ENCODE assay signal across 24 mouse cellular contexts in genomic region chr3:85205911-85206310, GRCm38 (mm10).
DNase-seq lines count a peak whose midpoint lies in the region; TF ChIP-seq lines count a peak whose summit lies in the region.
"Had no signal": no experiment of that assay in that cellular context is flagged by ENCODE, and none has a peak within 500 bp of the region (broad histone marks: within the 10 kb centered on the region; RNA-seq: fewer than 3 reads in every experiment).

No protein-coding gene starts in this region.

- H3K4me3 ChIP-seq in gastrocnemius, adult 2 months, result no peak overlapping the region
- no peak overlapping the region for H3K4me3 ChIP-seq in layer of hippocampus, adult 2 months
- no peak overlapping the region for H3K4me3 ChIP-seq in cortical plate, adult 2 months (ENCODE audit: insufficient read depth, low read length)
- H3K4me3 ChIP-seq: embryonic facial prominence, embryonic 10.5 days; embryonic facial prominence, embryonic 13.5 days; erythroblast, embryonic 14.5 days; forebrain, embryonic 12.5 days; forebrain, embryonic 15.5 days; heart, embryonic 12.5 days; heart, embryonic 15.5 days had no signal

- TF ChIP-seq CTCF in gastrocnemius, adult 2 months (IDR thresholded peaks at IDR 0.05), result no peak
- TF ChIP-seq CTCF in layer of hippocampus, adult 2 months (conservative IDR thresholded peaks at IDR 0.05), result no peak
- no peak for TF ChIP-seq CTCF in cortical plate, adult 2 months (IDR thresholded peaks at IDR 0.05; ENCODE audit: extremely low read depth, insufficient read depth, low read length)

- peak overlapping the region; percentile 40; the same call in 1 of the 2 replicates for H3K27ac ChIP-seq in gastrocnemius, adult 2 months
- H3K27ac ChIP-seq in layer of hippocampus, adult 2 months, result peak overlapping the region; percentile 79
- H3K27ac ChIP-seq in cortical plate, adult 2 months (ENCODE audit: insufficient read depth, low read length), result peak overlapping the region; percentile 41
- H3K27ac ChIP-seq: embryonic facial prominence, embryonic 10.5 days; embryonic facial prominence, embryonic 13.5 days; forebrain, embryonic 12.5 days; forebrain, embryonic 15.5 days; heart, embryonic 15.5 days; hindbrain, embryonic 14.5 days; hindbrain, postnatal 0 days had no signal

- TF ChIP-seq POLR2A in cortical plate, adult 2 months (IDR thresholded peaks at IDR 0.05; ENCODE audit: extremely low read depth, insufficient read depth, low read length), result no peak

- intact Hi-C loops in gastrocnemius, adult 2 months (cut with DNase I), result no loop called here

- peaks cover 4% of the 10 kb centered on the region for H3K4me1 ChIP-seq in cortical plate, adult 2 months (ENCODE audit: control insufficient read depth, insufficient read depth, low read length)
- H3K4me1 ChIP-seq: embryonic facial prominence, embryonic 13.5 days; forebrain, embryonic 12.5 days; heart, embryonic 15.5 days had no signal

- peak; percentile 57 for DNase-seq in gastrocnemius, adult 2 months
- no peak for DNase-seq in gastrocnemius, postnatal 4 days (ENCODE audit: low spot score in 2 of 2)
- no peak for DNase-seq in layer of hippocampus, adult 2 months (ENCODE audit: low spot score in 2 of 2)
- no peak for DNase-seq in layer of hippocampus, postnatal 14 days (ENCODE audit: low spot score in 2 of 2)
- peak; percentile 34 for DNase-seq in skeletal muscle tissue, adult 2 months (ENCODE audit: low read depth, low spot score)
- DNase-seq in adrenal gland, postnatal 36 days, result no peak
- DNase-seq: adrenal gland, adult 8-10 months; adrenal gland, postnatal 25 days; cerebellum, adult 18-20 months; cerebellum, adult 9-11 months; cerebellum, postnatal 25 days; embryo, embryonic 11 days; heart, postnatal 36 days; kidney, adult 18-20 months had no signal

Comparison
In these comparisons a context has a peak if more than half of its experiments do, and no peak if none do; other contexts are left out.
1. DNase-seq: peak in gastrocnemius, adult 2 months (single experiment) and skeletal muscle tissue, adult 2 months (single experiment); none in gastrocnemius, postnatal 4 days (0 of 2), layer of hippocampus, adult 2 months (0 of 2), layer of hippocampus, postnatal 14 days (0 of 2) and adrenal gland, postnatal 36 days (0 of 2).
2. Peak in every context shown above with its lines, with median percentiles within 50 percentile points of each other: H3K27ac ChIP-seq.